Mouse (Mus musculus): ENCODE results near the gene Dop1b.
"Not testable (repeated sequence)": the region's sequence is repeated elsewhere in the genome, so short reads cannot be mapped to it uniquely, and the experiment has no call there.

Dop1b gene

GRCm38 (mm10) chr16:93711411-93712188 is at the start of gene Dop1b:
TSS of gene Dop1b (plus strand) at chr16:93711904.
- CTCF ChIA-PET, result interaction anchor here (0.6 kb wide), 3 partner anchors 28 to 103 kb away, joined by 3 to 4 read pairs (median 4); no protein-coding TSS in a partner anchor

GRCm38 (mm10) chr16:93667976-93668375 is 43.7 kb upstream of the Dop1b start:
- CTCF ChIA-PET, result no interaction called here

- CTCF ChIA-PET, result no interaction called here
Observed at GRCm38 (mm10) chr16:93669521-93669920, 42.2 kb upstream of the Dop1b start.

- CTCF ChIA-PET, result not testable (repeated sequence)
Observed at GRCm38 (mm10) chr16:93670466-93670865, 41.2 kb upstream of the Dop1b start.

- CTCF ChIA-PET, result interaction anchor here (0.6 kb wide), 1 partner anchor 20 kb away, joined by 9 read pairs; no protein-coding TSS in a partner anchor
Observed at GRCm38 (mm10) chr16:93671064-93671463, 40.6 kb upstream of the Dop1b start.

- CTCF ChIA-PET, result interaction anchor here (0.6 kb wide), 1 partner anchor 660 kb away, joined by 3 read pairs; no protein-coding TSS in a partner anchor
Observed at GRCm38 (mm10) chr16:93676376-93676775, 35.3 kb upstream of the Dop1b start.

- CTCF ChIA-PET, result no interaction called here
Observed at GRCm38 (mm10) chr16:93678206-93678605, 33.5 kb upstream of the Dop1b start.

GRCm38 (mm10) chr16:93679165-93679564 is 32.5 kb upstream of the Dop1b start:
- CTCF ChIA-PET, result no interaction called here

- CTCF ChIA-PET, result interaction anchor here (0.5 kb wide), 1 partner anchor 1223 kb away, joined by 4 read pairs; no protein-coding TSS in a partner anchor
Observed at GRCm38 (mm10) chr16:93682156-93682688, 29.5 kb upstream of the Dop1b start.

GRCm38 (mm10) chr16:93682689-93683507 is 28.8 kb upstream of the Dop1b start, which contains the start of gene Cbr3:
TSS of gene Cbr3 (plus strand) at chr16:93683215.
- CTCF ChIA-PET, result interaction anchor here (0.7 kb wide), 1 partner anchor 233 kb away, joined by 3 read pairs; no protein-coding TSS in a partner anchor

GRCm38 (mm10) chr16:93683508-93684236 is 28.0 kb upstream of the Dop1b start:
- CTCF ChIA-PET, result interaction anchor here (0.7 kb wide), 2 partner anchors 28 to 232 kb away, joined by 3 to 4 read pairs; no protein-coding TSS in a partner anchor

- CTCF ChIA-PET, result interaction anchor here (0.7 kb wide), 1 partner anchor 28 kb away, joined by 4 read pairs; no protein-coding TSS in a partner anchor
Observed at GRCm38 (mm10) chr16:93684441-93684840, 27.3 kb upstream of the Dop1b start.

- CTCF ChIA-PET, result interaction anchor here (0.5 to 1.0 kb wide), 7 partner anchors 10 to 402 kb away, joined by 3 to 10 read pairs (median 3); no protein-coding TSS in a partner anchor
Observed at GRCm38 (mm10) chr16:93685783-93686182, 25.9 kb upstream of the Dop1b start.

- CTCF ChIA-PET, result interaction anchor here (0.6 to 0.9 kb wide), 4 partner anchors 10 to 249 kb away, joined by 3 to 10 read pairs (median 6); no protein-coding TSS in a partner anchor
Observed at GRCm38 (mm10) chr16:93686421-93686820, 25.3 kb upstream of the Dop1b start.

- CTCF ChIA-PET, result no interaction called here
Observed at GRCm38 (mm10) chr16:93686945-93687344, 24.8 kb upstream of the Dop1b start.

- CTCF ChIA-PET, result interaction anchor here (0.6 kb wide), 1 partner anchor 83 kb away, joined by 5 read pairs; no protein-coding TSS in a partner anchor
Observed at GRCm38 (mm10) chr16:93691206-93691841, 20.4 kb upstream of the Dop1b start.

GRCm38 (mm10) chr16:93692744-93693143 is 19.0 kb upstream of the Dop1b start:
- CTCF ChIA-PET, result no interaction called here

GRCm38 (mm10) chr16:93707116-93707515 is 4.6 kb upstream of the Dop1b start:
- CTCF ChIA-PET, result interaction anchor here (0.6 to 1.0 kb wide), 3 partner anchors 21 to 137 kb away, joined by 3 to 4 read pairs (median 4); no protein-coding TSS in a partner anchor

- CTCF ChIA-PET, result no interaction called here
Observed at GRCm38 (mm10) chr16:93709217-93709616, 2.5 kb upstream of the Dop1b start.

GRCm38 (mm10) chr16:93710924-93711323 is 780 bp upstream of the Dop1b start:
- CTCF ChIA-PET, result interaction anchor here (0.7 kb wide), 3 partner anchors 115 to 801 kb away, joined by 3 read pairs; no protein-coding TSS in a partner anchor

Measured in spleen, embryonic (tissue).